Mouse (Mus musculus) small intestine, adult 2 months (tissue): ENCODE data around the gene Traf3.

ENCODE experiments used
- CTCF ChIP-seq: fragments of 200-500 bp; IDR thresholded peaks from 2 replicates; pipeline ENCODE4 v1.5.1; 2012; ENCODE audit warnings: low read depth, mild to moderate bottlenecking, control low read depth, inconsistent platforms, low read length, moderate library complexity, mixed read lengths; ENCODE audit not compliant: insufficient replicate concordance, insufficient read length; ENCODE audit errors: extremely low read depth
- POLR2A ChIP-seq: fragments of 200-500 bp; IDR thresholded peaks from 2 replicates; pipeline ENCODE4 v1.6.1; 2012; ENCODE audit warnings: low read depth, mild to moderate bottlenecking, control low read depth, inconsistent platforms, low read length, moderate library complexity

DNA sequence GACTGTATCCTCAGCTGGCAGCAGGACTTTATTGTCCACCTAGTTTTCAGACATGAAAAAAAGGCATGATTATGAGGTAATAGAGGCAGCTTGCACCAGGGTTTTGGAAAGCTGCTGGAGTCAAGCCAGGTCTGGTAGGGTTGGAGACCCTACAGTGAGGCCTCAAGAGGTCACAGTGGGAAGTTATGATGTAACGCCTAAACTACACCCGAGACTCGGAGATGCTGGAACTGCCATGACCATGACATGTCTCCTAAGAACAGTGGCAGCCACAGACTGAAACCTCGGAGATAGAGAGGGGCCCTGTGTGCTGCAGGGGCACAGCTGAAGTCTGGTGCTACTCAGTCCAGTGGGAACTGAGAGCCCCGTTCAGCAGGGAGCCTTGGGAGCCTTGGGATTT, 18.3 kb downstream of the Traf3 start, which contains the start of gene 4930595D18Rik:
- TF ChIP-seq POLR2A (no peak), CTCF (no peak)
